Mouse (Mus musculus) kidney, postnatal 0 days (tissue): ENCODE measurements around the gene Foxo3. TPM values are rescaled to one million over a fixed set of nuclear protein-coding genes. Genes with fewer than 3 reads are reported as not detected.

Experiments used
- ATAC-seq: fragments of 200-750 bp; cut with Nextera tagmentation; replicated peaks from 2 replicates; pipeline ENCODE4 v1.8.0; 2017; ENCODE audit warnings: low read depth, moderate number of reproducible peaks, moderate TSS enrichment, moderate library complexity; ENCODE audit not compliant: low FRiP score
- DNase-seq: peaks from one replicate; pipeline ENCODE4 v3.0.0-alpha.2; 2016; ENCODE audit warnings: low spot score
- H3K27ac ChIP-seq: fragments of 300-500 bp; sonication (generic); 2 replicates; pipeline ENCODE4 v1.5.1; 2014; ENCODE audit warnings: mild to moderate bottlenecking
- H3K27me3 ChIP-seq: fragments of 300-500 bp; sonication (generic); 2 replicates; pipeline ENCODE4 v1.6.1; 2014; ENCODE audit warnings: low read length, mixed read lengths; ENCODE audit not compliant: insufficient read depth
- H3K36me3 ChIP-seq: fragments of 300-500 bp; sonication (generic); 2 replicates; pipeline ENCODE4 v1.6.1; 2014; ENCODE audit warnings: low read length, mixed read lengths; ENCODE audit not compliant: insufficient read depth
- H3K4me1 ChIP-seq: fragments of 300-500 bp; sonication (generic); replicated peaks from 2 replicates; pipeline ENCODE4 v1.6.1; 2014; ENCODE audit warnings: antibody characterized with exemption, low read length, mixed read lengths; ENCODE audit not compliant: insufficient read depth
- H3K4me2 ChIP-seq: fragments of 300-500 bp; sonication (generic); 2 replicates; pipeline ENCODE4 v1.6.1; 2014; ENCODE audit warnings: mild to moderate bottlenecking, low read length, moderate library complexity, mixed read lengths
- H3K4me3 ChIP-seq: fragments of 300-500 bp; sonication (generic); replicated peaks from 2 replicates; pipeline ENCODE4 v1.5.1; 2014; ENCODE audit warnings: low read depth, low read length
- H3K9ac ChIP-seq: fragments of 300-500 bp; sonication (generic); 2 replicates; pipeline ENCODE4 v1.6.1; 2014; ENCODE audit warnings: low read depth, low read length
- H3K9me3 ChIP-seq: fragments of 300-500 bp; sonication (generic); replicated peaks from 2 replicates; pipeline ENCODE4 v1.6.1; 2016; ENCODE audit warnings: low read length, inconsistent platforms, mixed read lengths
- CTCF ChIP-seq: IDR thresholded peaks from 2 replicates; pipeline ENCODE4 v1.5.1; 2016; ENCODE audit warnings: antibody characterized with exemption, low read depth, mild to moderate bottlenecking, moderate library complexity
- WGBS: fragments of 180-500 bp; shearing (Covaris S2); extraction: QIAGEN DNeasy Blood & Tissue Kit; methylation state at CpG from one replicate; pipeline ENCODE4 v1.1.7; 2014; 5-methylcytosine and 5-hydroxymethylcytosine counted together
- polyA plus RNA-seq: library from polyadenylated mRNA; unstranded; fragments of >200 nt; fragmentation: Nextera tagmentation; extraction: Ambion mirVana; gene quantifications from 2 replicates; pipeline ENCODE4 v1.2.1, GENCODE M21; 2015

Foxo3 gene
- polyA plus RNA-seq, 1 experiment from 2014 or later = 9.7 TPM

DNA sequence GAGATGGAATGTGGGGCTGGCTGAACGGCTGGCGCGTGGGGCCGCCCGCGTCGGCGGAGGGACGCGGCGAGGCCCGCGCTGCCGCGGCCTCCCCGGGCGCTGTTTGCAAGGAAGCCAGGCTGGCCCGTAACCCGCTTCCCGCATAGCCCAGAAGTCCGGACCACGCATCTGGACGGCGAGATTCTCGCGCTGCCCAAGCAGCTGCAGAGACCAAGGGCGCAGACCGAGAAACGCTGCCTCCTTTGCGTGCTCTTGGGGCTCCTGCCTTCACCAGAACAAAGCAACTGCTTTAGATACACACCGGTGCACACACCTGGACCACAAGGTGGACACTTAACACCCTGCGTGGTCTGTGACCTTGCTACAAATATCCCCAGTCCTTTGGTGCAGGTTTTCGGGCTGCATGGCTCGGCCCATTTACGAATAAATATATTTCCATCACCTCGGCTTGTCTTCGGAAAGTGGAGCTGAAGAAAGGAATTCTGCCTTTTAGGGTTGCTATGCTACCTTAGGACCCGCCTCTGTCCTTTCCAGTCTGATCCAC is 1.8 kb upstream of the Foxo3 start:
- DNase-seq = peak; percentile 55
- Histone ChIP-seq H3K4me2 (peak overlapping the region; percentile 99), H3K4me1 (peaks cover 22% of the 10 kb centered on the region), H3K27me3 (no peaks in the 10 kb centered on the region), H3K4me3 (peak overlapping the region; percentile 91), H3K9me3 (no peaks in the 10 kb centered on the region), H3K27ac (peak overlapping the region; percentile 99), H3K9ac (peak overlapping the region; percentile 54), H3K36me3 (no peaks in the 10 kb centered on the region)
- 0 out of 2 replicates have a peak, but pooled peaks have one; percentile 13 for TF ChIP-seq CTCF
- no peak for ATAC-seq
- WGBS = 1% methylated on average over 38 of the region's 38 CpGs

- WGBS = under 1% methylated on average over 78 of the region's 78 CpGs
- no peaks in the 10 kb centered on the region for H3K9me3 ChIP-seq
- DNase-seq = peak; percentile 99
- peak overlapping the region; percentile 85 for H3K9ac ChIP-seq
- H3K4me1 ChIP-seq = peaks cover 25% of the 10 kb centered on the region
- peak overlapping the region; percentile 91 for H3K4me3 ChIP-seq
- TF ChIP-seq CTCF = no peak
- H3K36me3 ChIP-seq = no peaks in the 10 kb centered on the region
- ATAC-seq = peak; percentile 93
- H3K27ac ChIP-seq = peak overlapping the region; percentile 99
- peak overlapping the region; percentile 99 for H3K4me2 ChIP-seq
- H3K27me3 ChIP-seq = no peaks in the 10 kb centered on the region
These were observed 1.1 kb upstream of the Foxo3 start for GRCm38 (mm10) chr10:42277476-42278306.

GRCm38 (mm10) chr10:42275871-42276501 is 569 bp downstream of the Foxo3 start:
- TF ChIP-seq CTCF = no peak
- 0% methylated on average over 36 of the region's 40 CpGs for WGBS
- ATAC-seq = no peak; the same call in 1 of the 2 replicates

GRCm38 (mm10) chr10:42275401-42275870 is 1.1 kb downstream of the Foxo3 start:
- H3K4me1 ChIP-seq = peaks cover 33% of the 10 kb centered on the region
- 0 out of 2 replicates have a peak, but pooled peaks have one; percentile 1 for TF ChIP-seq CTCF
- ATAC-seq (no peak), DNase-seq (peak; percentile 58)
- H3K9ac ChIP-seq = peak overlapping the region; percentile 85
- H3K4me3 ChIP-seq = peak overlapping the region; percentile 91
- H3K36me3 ChIP-seq = 0 out of 2 replicates have a peak, but pooled peaks cover 5% of the 10 kb centered on the region
- WGBS = under 1% methylated on average over 51 of the region's 54 CpGs
- H3K9me3 ChIP-seq = no peaks in the 10 kb centered on the region
- H3K27me3 ChIP-seq = no peaks in the 10 kb centered on the region
- peak overlapping the region; percentile 99 for H3K27ac ChIP-seq
- peak overlapping the region; percentile 99 for H3K4me2 ChIP-seq

More at GRCm38 (mm10) chr10:42275871-42276501, 569 bp downstream of the Foxo3 start:
- peak; percentile 90 for DNase-seq
- Histone ChIP-seq H3K27me3 (no peaks in the 10 kb centered on the region), H3K9ac (peak overlapping the region; percentile 85), H3K4me3 (peak overlapping the region; percentile 91), H3K4me1 (peaks cover 32% of the 10 kb centered on the region), H3K27ac (peak overlapping the region; percentile 99), H3K9me3 (no peaks in the 10 kb centered on the region), H3K36me3 (0 out of 2 replicates have a peak, but pooled peaks cover 5% of the 10 kb centered on the region), H3K4me2 (peak overlapping the region; percentile 99)

GRCm38 (mm10) chr10:42274712-42275400 is 1.7 kb downstream of the Foxo3 start:
- H3K36me3 ChIP-seq = 0 out of 2 replicates have a peak, but pooled peaks cover 5% of the 10 kb centered on the region
- no peak for TF ChIP-seq CTCF
- H3K9me3 ChIP-seq = no peaks in the 10 kb centered on the region
- H3K9ac ChIP-seq = peak overlapping the region; percentile 85
- peak overlapping the region; percentile 91 for H3K4me3 ChIP-seq
- ATAC-seq (no peak), DNase-seq (no peak)
- peaks cover 36% of the 10 kb centered on the region for H3K4me1 ChIP-seq
- no peaks in the 10 kb centered on the region for H3K27me3 ChIP-seq
- 3% methylated on average over 63 of the region's 65 CpGs for WGBS
- H3K27ac ChIP-seq = peak overlapping the region; percentile 99
- H3K4me2 ChIP-seq = peak overlapping the region; percentile 99
